Mouse (Mus musculus) bone marrow macrophage, adult 2 months (primary cell): ENCODE measurements around the gene Ehmt2. TPM values are rescaled to one million over a fixed set of nuclear protein-coding genes. Genes with fewer than 3 reads are reported as not detected.
"Not testable (repeated sequence)": the region's sequence is repeated elsewhere in the genome, so short reads cannot be mapped to it uniquely, and the experiment has no call there.

Experiments
- H3K27ac ChIP-seq: 2 replicates; pipeline ENCODE4 v1.5.1; 2012; ENCODE audit warnings: low read depth, low read length; ENCODE audit not compliant: insufficient read depth
- H3K4me1 ChIP-seq: 2 replicates; pipeline ENCODE4 v1.6.1; 2012; ENCODE audit warnings: low read length; ENCODE audit not compliant: control insufficient read depth, insufficient read depth
- H3K4me3 ChIP-seq: 2 replicates; pipeline ENCODE4 v1.5.1; 2012; ENCODE audit warnings: mild to moderate bottlenecking, low read length, moderate library complexity; ENCODE audit not compliant: insufficient read depth
- CTCF ChIP-seq: IDR thresholded peaks from 2 replicates; pipeline ENCODE4 v1.5.1; 2012; ENCODE audit warnings: low read depth, mild to moderate bottlenecking, low read length, moderate library complexity
- POLR2A ChIP-seq: IDR thresholded peaks from 2 replicates; pipeline ENCODE4 v1.6.1; 2012; ENCODE audit warnings: mild to moderate bottlenecking, low read depth, low read length, borderline replicate concordance
- polyA plus RNA-seq: library from polyadenylated mRNA; stranded (reverse); fragments of >200 nt; gene quantifications from 2 replicates; pipeline ENCODE4 v1.2.4, GENCODE M21; 2012; ENCODE audit not compliant: missing spikeins, insufficient read depth, insufficient read length

The Ehmt2 gene
- polyA plus RNA-seq, 1 experiment, result 150 TPM

- Histone ChIP-seq H3K4me1 (peaks cover 11% of the 10 kb centered on the region), H3K27ac (peak overlapping the region; percentile 86), H3K4me3 (peak overlapping the region; percentile 87)
- TF ChIP-seq CTCF, result no peak
- TF ChIP-seq POLR2A, result no peak
Measured at GRCm38 (mm10) chr17:34899053-34899889, 1.0 kb downstream of the Ehmt2 start.

GRCm38 (mm10) chr17:34899890-34900243, 1.6 kb downstream of the Ehmt2 start:
- TF ChIP-seq CTCF (no peak), POLR2A (no peak)
- Histone ChIP-seq H3K4me1 (peaks cover 11% of the 10 kb centered on the region), H3K4me3 (peak overlapping the region; percentile 87), H3K27ac (peak overlapping the region; percentile 86)

- H3K4me3 ChIP-seq, H3K27ac ChIP-seq: not testable (repeated sequence)
- H3K4me1 ChIP-seq, result peaks cover 11% of the 10 kb centered on the region
Measured at GRCm38 (mm10) chr17:34900826-34901225, 2.6 kb downstream of the Ehmt2 start.

- H3K4me1 ChIP-seq, H3K27ac ChIP-seq, H3K4me3 ChIP-seq: not testable (repeated sequence)
Measured at GRCm38 (mm10) chr17:34901948-34902347, 3.7 kb downstream of the Ehmt2 start.

GRCm38 (mm10) chr17:34902895-34903294, 4.6 kb downstream of the Ehmt2 start:
- no peak overlapping the region for H3K4me3 ChIP-seq
- TF ChIP-seq POLR2A (no peak), CTCF (no peak)

GRCm38 (mm10) chr17:34910982-34911381, 12.7 kb downstream of the Ehmt2 start:
- H3K4me3 ChIP-seq, result no peak overlapping the region
- H3K4me1 ChIP-seq, result no peaks in the 10 kb centered on the region
- no peak overlapping the region for H3K27ac ChIP-seq
- TF ChIP-seq POLR2A (no peak), CTCF (no peak)

More at GRCm38 (mm10) chr17:34902895-34903294, 4.6 kb downstream of the Ehmt2 start:
- no peak overlapping the region for H3K27ac ChIP-seq
- H3K4me1 ChIP-seq, result peaks cover 7% of the 10 kb centered on the region

- TF ChIP-seq CTCF (peak; percentile 92), POLR2A (no peak)
- H3K27ac ChIP-seq, result no peak overlapping the region
- H3K4me3 ChIP-seq, result no peak overlapping the region
- H3K4me1 ChIP-seq, result no peaks in the 10 kb centered on the region
Measured at GRCm38 (mm10) chr17:34911945-34912351, 13.7 kb downstream of the Ehmt2 start.

- TF ChIP-seq CTCF, result no peak
- no peak for TF ChIP-seq POLR2A
- H3K4me1 ChIP-seq, result no peaks in the 10 kb centered on the region
- H3K4me3 ChIP-seq, result no peak within 1 kb of the TSS
- H3K27ac ChIP-seq, result no peak within 1 kb of the TSS
Measured at GRCm38 (mm10) chr17:34913930-34914665, 15.8 kb downstream of the Ehmt2 start, which contains the start of gene Slc44a4. Slc44a4 (plus strand) TSS chr17:34914466.

- Histone ChIP-seq H3K4me1 (no peaks in the 10 kb centered on the region), H3K27ac (no peak overlapping the region), H3K4me3 (no peak overlapping the region)
- no peak for TF ChIP-seq POLR2A
- TF ChIP-seq CTCF, result no peak
Measured at GRCm38 (mm10) chr17:34915410-34915831, 17.2 kb downstream of the Ehmt2 start.

GRCm38 (mm10) chr17:34916316-34916715, 18.0 kb downstream of the Ehmt2 start:
- Histone ChIP-seq H3K4me1 (no peaks in the 10 kb centered on the region), H3K4me3 (no peak overlapping the region), H3K27ac (no peak overlapping the region)
- TF ChIP-seq POLR2A (no peak), CTCF (no peak)
